In the genomic region with DNA sequence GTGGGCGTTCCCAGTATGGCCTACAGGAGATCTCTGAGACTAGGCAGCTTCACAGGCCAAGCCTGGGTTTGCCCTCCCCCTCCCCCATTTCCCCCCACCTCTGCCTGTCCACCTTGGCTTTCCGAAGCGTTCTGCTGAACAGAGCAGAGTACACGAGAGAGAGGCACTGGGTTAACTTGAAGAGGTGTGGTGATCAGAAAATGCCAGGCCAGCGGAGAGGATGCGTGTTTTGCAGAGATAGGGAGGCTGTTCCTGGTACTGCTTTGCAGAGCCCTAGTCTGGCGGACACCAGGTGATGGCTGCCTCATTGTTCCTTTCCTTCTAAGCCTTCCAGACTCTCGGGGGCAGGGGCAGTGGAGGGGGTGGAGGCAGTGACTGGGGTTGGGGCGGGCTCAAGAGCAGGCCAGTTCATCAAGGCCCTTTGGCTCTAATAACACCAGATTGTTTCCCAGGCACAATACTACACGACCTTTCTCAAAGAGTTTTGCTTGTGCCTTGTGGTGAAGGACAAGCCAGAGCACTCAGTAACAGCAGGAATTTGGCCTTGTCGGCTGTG, we compare ENCODE assay signal across 10 mouse cellular contexts. TPM values are rescaled to one million over a fixed set of nuclear protein-coding genes. Genes with fewer than 3 reads are reported as not detected.
DNase-seq lines count a peak whose midpoint lies in the region; ATAC-seq lines count a peak whose summit lies in the region.
"Had no signal": no experiment of that assay in that cellular context is flagged by ENCODE, and none has a peak within 500 bp of the region (broad histone marks: within the 10 kb centered on the region; RNA-seq: fewer than 3 reads in every experiment).

No protein-coding gene starts in this region.

- 40% methylated on average over 11 of the region's 11 CpGs for WGBS in heart, embryonic 11.5 days (ENCODE audit: insufficient replicate concordance)
- 17% methylated on average over 11 of the region's 11 CpGs for WGBS in liver, embryonic 16.5 days (ENCODE audit: insufficient replicate concordance)

- H3K9me3 ChIP-seq in heart, embryonic 11.5 days (replicated peaks; ENCODE audit: control insufficient read depth, low read length) = no peaks in the 10 kb centered on the region
- no peaks in the 10 kb centered on the region for H3K9me3 ChIP-seq in liver, embryonic 16.5 days (replicated peaks; ENCODE audit: control insufficient read depth, low read length)
- H3K9me3 ChIP-seq: hindbrain, embryonic 15.5 days had no signal

- peak; percentile 86 for ATAC-seq in heart, embryonic 11.5 days (replicated peaks; ENCODE audit: insufficient number of reproducible peaks, low FRiP score, low TSS enrichment)
- peak; percentile 89 for ATAC-seq in liver, embryonic 16.5 days (ENCODE audit: low read depth)

- peak overlapping the region; percentile 31 for H3K4me2 ChIP-seq in heart, embryonic 11.5 days
- H3K4me2 ChIP-seq in liver, embryonic 16.5 days (ENCODE audit: low read depth, low read length) = peak overlapping the region; percentile 68
- H3K4me2 ChIP-seq: hindbrain, embryonic 15.5 days had no signal

- no peaks in the 10 kb centered on the region for H3K27me3 ChIP-seq in heart, embryonic 11.5 days (ENCODE audit: control insufficient read depth, insufficient read depth, low read length)
- H3K27me3 ChIP-seq in liver, embryonic 16.5 days (ENCODE audit: control insufficient read depth, insufficient read depth, low read depth, low read length) = no peaks in the 10 kb centered on the region
- H3K27me3 ChIP-seq: hindbrain, embryonic 15.5 days had no signal

- DNase-seq in heart, postnatal 4 days = no peak
- DNase-seq in ES-CJ7 (ENCODE audit: low read depth, low spot score) = peak; percentile 56
- peak; percentile 93 for DNase-seq in c-Kit-positive CD71-positive TER-119-positive erythroid progenitor cells, embryonic 14.5 days (ENCODE audit: low spot score)
- DNase-seq in cerebellum, postnatal 25 days = no peak
- no peak for DNase-seq in left cerebral cortex, postnatal 10 days (ENCODE audit: extremely low spot score in 1 of 2, low spot score in 2 of 2)
- no peak for DNase-seq in natural killer cell, adult 2 months (ENCODE audit: low spot score in 2 of 2)
- DNase-seq: cerebellum, adult 8-10 months had no signal

- intact Hi-C loops in left cerebral cortex, postnatal 10 days (cut with DNase I) = no loop called here

- H3K4me1 ChIP-seq in heart, embryonic 11.5 days (ENCODE audit: control insufficient read depth, insufficient read depth, low read length) = peaks cover 14% of the 10 kb centered on the region; the same call in 1 of the 2 replicates
- H3K4me1 ChIP-seq in liver, embryonic 16.5 days (ENCODE audit: control insufficient read depth, low read depth, low read length) = peaks cover 62% of the 10 kb centered on the region
- H3K4me1 ChIP-seq: hindbrain, embryonic 15.5 days had no signal

- no peak overlapping the region; the same call in 1 of the 2 replicates for H3K4me3 ChIP-seq in heart, embryonic 11.5 days (ENCODE audit: low read depth, low read length)
- peak overlapping the region; percentile 45 for H3K4me3 ChIP-seq in liver, embryonic 16.5 days (ENCODE audit: low read depth, low read length)
- H3K4me3 ChIP-seq: hindbrain, embryonic 15.5 days had no signal

- H3K36me3 ChIP-seq in heart, embryonic 11.5 days (ENCODE audit: control insufficient read depth, insufficient read depth, low read length) = no peaks in the 10 kb centered on the region
- no peaks in the 10 kb centered on the region for H3K36me3 ChIP-seq in liver, embryonic 16.5 days (ENCODE audit: control insufficient read depth, insufficient read depth)
- H3K36me3 ChIP-seq: hindbrain, embryonic 15.5 days had no signal

- H3K27ac ChIP-seq in heart, embryonic 11.5 days (ENCODE audit: low read depth, low read length) = peak overlapping the region; percentile 88
- peak overlapping the region; percentile 98 for H3K27ac ChIP-seq in liver, embryonic 16.5 days (ENCODE audit: low read length)
- H3K27ac ChIP-seq: hindbrain, embryonic 15.5 days had no signal

- peak overlapping the region; percentile 68 for H3K9ac ChIP-seq in heart, embryonic 11.5 days (ENCODE audit: low read depth, low read length)
- H3K9ac ChIP-seq in liver, embryonic 16.5 days (ENCODE audit: low read depth, low read length) = peak overlapping the region; percentile 72
- H3K9ac ChIP-seq: hindbrain, embryonic 15.5 days had no signal

RNA-seq across cellular contexts. Expression of gene Slc20a1, which starts 27.8 kb away (rescaled TPM):
- 46.9 and 49.3 TPM in 2 replicates for polyA plus RNA-seq in heart, embryonic 11.5 days (2014; fragmentation: Nextera tagmentation; extraction: Ambion mirVana)
- 10 to 100 TPM; 31.3 to 34.4 TPM for total RNA-seq in heart, postnatal 4 days (2021)
- 39.4 and 39.6 TPM in 2 replicates for polyA plus RNA-seq in liver, embryonic 16.5 days (2015; fragmentation: Nextera tagmentation; extraction: Ambion mirVana)
- total RNA-seq in left cerebral cortex, postnatal 10 days (2021) = 100 to 1,000 TPM; 123 to 124 TPM

Comparison
In these comparisons a context has a peak if more than half of its experiments do, and no peak if none do; other contexts are left out.
1. DNase-seq: peak in ES-CJ7 (single experiment) and c-Kit-positive CD71-positive TER-119-positive erythroid progenitor cells, embryonic 14.5 days (single experiment); none in heart, postnatal 4 days (single experiment), cerebellum, postnatal 25 days (0 of 2), left cerebral cortex, postnatal 10 days (0 of 2) and natural killer cell, adult 2 months (0 of 2).